Mouse (Mus musculus) urinary bladder, postnatal 36 days (tissue): Measurements from ENCODE around the gene Gm10192.
A peak's percentile ranks its signal among the peaks of the same experiment; 100 is the strongest.
"Not testable (repeated sequence)": the region's sequence is repeated elsewhere in the genome, so short reads cannot be mapped to it uniquely, and the experiment has no call there.

Source experiments
- DNase-seq, 2 experiments: peaks; one replicate each; pipeline ENCODE4 v3.0.0; 2022; ENCODE audit warnings: low spot score in 2 of 2, mixed read lengths in 1 of 2

Gene Gm10192

DNA sequence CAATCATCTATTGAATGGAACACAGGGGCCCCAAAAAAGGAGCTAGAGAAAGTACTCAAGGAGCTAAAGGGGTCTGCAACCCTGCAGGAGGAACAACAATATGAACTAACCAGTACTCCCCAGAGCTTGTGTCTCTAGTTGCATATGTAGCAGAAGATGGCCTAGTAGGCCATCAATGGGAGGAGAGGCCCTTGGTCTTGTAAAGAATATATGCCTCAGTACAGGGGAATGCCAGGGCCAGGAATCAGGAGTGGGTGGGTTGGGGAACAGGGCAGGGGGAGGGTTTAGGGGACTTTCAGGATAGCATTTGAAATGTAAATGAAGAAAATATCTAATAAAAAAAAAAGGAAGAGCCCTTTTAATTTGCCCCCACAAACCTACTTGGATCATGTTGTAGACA, at the start of gene Gm10192:
Gene Gm10192, minus strand, starts transcription at position 101 of the 400 bp plus-strand sequence.
- DNase-seq: not testable (repeated sequence)

DNA sequence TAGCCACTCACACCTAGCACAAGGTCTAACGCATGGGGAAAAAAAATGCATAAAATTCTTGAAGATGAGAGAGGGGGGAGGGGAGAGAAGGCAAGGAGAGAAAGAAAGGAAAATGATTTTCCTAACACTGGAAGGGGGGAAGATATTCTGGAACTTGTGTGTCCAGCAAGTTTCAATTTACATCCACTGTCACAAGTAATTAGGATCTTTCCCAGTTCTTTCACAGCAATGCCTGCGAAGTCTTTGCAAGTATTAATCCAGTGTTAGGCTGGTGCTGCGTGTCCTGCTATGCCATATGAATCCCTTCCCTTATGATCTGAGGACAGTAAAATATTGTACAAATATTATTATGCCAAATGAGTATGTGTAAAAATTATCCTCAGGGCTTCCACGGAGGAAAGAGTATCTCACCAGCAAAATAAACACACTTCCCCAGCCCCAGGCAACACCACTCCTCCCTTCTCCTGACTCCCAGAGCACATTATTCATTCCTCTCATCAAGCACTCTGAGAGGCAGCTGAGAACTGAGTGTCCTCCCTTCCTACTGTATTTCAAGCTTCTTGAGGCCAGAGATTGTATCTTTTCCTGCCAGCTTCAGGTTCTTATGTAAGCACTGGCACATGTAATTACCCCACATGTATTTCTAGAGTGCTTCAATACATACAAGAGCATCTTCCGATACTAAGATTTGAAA, 47.6 kb upstream of the Gm10192 start:
- no peak for DNase-seq

DNA sequence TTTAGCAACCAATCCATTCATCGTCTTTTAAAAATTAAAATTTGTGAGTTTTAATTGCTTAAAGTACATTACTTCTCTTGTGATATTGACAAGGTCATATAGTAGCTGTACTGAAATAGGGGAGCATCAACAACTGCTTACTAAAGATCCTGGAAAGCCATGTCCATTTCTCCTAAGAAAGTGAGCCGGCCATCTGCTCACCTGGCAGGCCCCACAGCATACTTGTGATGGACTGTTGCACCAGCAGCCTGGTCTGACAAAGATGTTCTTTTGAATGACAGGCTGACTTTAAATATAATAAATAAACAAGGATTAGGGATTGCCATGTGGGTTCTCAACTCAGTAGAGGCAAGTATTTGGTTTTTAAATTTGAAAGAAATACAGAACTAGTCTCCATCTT, 36.7 kb upstream of the Gm10192 start:
- no peak for DNase-seq

DNA sequence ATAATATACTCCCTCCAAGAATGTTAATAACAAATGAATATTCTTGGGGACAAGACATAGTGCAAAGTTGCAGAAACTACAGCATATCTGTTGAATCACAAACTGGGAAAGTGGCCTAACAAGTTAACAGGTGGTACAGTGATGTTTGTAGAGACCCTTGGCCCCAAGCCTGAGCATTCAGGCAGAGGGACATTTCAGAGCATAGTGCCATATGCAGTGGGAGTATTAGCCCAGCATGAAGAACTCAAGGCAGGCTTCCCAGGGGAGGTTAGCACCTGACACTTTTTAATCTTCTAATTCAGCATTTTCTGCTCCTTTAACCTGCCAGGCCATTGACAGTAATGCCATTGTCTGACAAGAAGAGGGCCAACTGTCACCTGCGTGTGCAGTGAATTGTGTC, 34.9 kb upstream of the Gm10192 start:
- no peak for DNase-seq

- DNase-seq: no peak
These were observed 29.5 kb upstream of the Gm10192 start for GRCm38 (mm10) chr4:97212514-97212913.

GRCm38 (mm10) chr4:97202986-97203385, 20.0 kb upstream of the Gm10192 start:
- not testable (repeated sequence) for DNase-seq

- peak in 1 of 2 experiments; percentile 13 for DNase-seq
These were observed 10.2 kb upstream of the Gm10192 start for GRCm38 (mm10) chr4:97193176-97193575.

DNA sequence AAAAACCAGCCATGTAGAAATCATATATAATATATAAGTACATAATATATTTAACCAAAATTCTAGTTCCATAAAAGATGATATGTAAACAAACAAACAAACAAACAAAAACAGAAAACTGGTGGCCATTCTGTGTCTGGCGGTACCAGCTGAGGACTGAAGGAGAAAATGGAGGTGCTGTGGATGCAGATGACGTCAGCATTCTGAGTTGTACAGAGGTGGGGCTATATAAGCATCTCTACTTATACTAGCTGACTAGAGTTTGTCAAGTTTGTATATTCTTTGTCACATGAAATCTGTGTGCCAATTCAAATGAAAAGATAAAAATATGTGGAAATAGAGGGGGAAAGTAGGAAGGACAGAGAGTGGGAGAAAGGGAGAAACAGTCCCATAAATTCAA, 9.6 kb upstream of the Gm10192 start:
- no peak for DNase-seq

- DNase-seq: no peak
These were observed 2.6 kb downstream of the Gm10192 start for GRCm38 (mm10) chr4:97180396-97180795.

- DNase-seq: no peak
These were observed 26.1 kb downstream of the Gm10192 start for GRCm38 (mm10) chr4:97156841-97157345.

DNA sequence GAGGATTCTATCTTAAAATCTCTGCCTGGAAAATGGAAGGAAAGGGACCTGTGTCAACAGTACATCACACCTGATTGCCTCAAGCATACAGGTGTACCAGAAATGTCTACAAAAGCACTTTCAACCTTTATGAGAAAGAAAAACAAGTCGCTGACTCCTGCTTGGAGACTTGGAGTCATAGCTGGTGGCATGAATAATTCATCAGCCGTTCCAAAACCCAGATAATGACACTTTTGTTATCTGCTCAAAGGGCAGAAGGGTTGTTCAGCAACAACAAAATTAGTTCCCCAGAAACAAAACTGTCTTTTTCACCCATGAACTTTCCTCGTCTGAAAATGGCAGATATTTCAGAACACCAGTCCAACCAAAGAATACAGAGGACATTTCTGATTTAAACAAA, 26.9 kb downstream of the Gm10192 start:
- no peak for DNase-seq

- no peak for DNase-seq
These were observed 29.4 kb downstream of the Gm10192 start for GRCm38 (mm10) chr4:97153554-97153953.

DNA sequence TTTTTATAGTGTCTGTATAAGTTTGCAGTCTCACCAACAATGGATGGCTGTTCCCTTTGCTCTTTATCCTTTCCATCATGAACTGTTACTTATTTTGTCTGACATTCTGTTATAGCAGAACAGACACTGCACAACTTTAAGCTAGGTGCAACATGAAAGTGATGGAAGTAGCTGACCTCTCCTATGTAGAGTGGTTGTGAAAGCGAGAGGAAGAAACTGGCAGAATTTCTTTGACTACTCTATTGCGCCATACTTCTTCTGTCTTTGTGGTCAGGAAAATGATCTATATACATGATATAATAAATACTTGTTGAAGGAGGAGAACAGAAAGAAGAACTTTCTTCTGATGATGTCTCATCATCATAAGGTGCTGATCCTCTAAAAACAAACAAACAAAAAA, 40.5 kb downstream of the Gm10192 start:
- no peak for DNase-seq
